Mouse (Mus musculus) E14TG2a.4 (cell line): ENCODE data around the gene Ttc21b.

ENCODE experiments used
- CTCF ChIP-seq: conservative IDR thresholded peaks from 2 replicates; pipeline ENCODE4 v1.5.1; 2014; ENCODE audit warnings: low read length
- NANOG ChIP-seq: IDR thresholded peaks from 2 replicates; pipeline ENCODE4 v1.6.1; 2014; ENCODE audit warnings: borderline replicate concordance, low read length, mixed read lengths

- TF ChIP-seq CTCF (peak; percentile 68), NANOG (no peak)
Measured at GRCm38 (mm10) chr2:66256220-66257131, at the start of gene Ttc21b.
